Mouse (Mus musculus) embryonic facial prominence, embryonic 13.5 days (tissue): ENCODE measurements at regions not wholly inside any gene's neighbourhood (a gene's known extent, or its start where the extent isn't known, plus 50 kb on each side); places are given as distances from the start of the nearest gene placed in this dataset.
A peak's percentile ranks its signal among the peaks of the same experiment; 100 is the strongest.

Source experiments
- ATAC-seq: fragments of 200-750 bp; cut with Nextera tagmentation; 2 replicates; pipeline ENCODE4 v1.8.0; 2017; ENCODE audit warnings: low read depth; ENCODE audit not compliant: insufficient number of reproducible peaks, insufficient read depth, low FRiP score, low TSS enrichment
- H3K27ac ChIP-seq: fragments of 300-500 bp; sonication (generic); 2 replicates; pipeline ENCODE4 v1.5.1; 2015; ENCODE audit warnings: moderate library complexity, mild to moderate bottlenecking, inconsistent platforms
- H3K27me3 ChIP-seq: fragments of 300-500 bp; sonication (generic); 2 replicates; pipeline ENCODE4 v1.6.1; 2015; ENCODE audit warnings: mild to moderate bottlenecking, inconsistent platforms
- H3K36me3 ChIP-seq: fragments of 300-500 bp; sonication (generic); 2 replicates; pipeline ENCODE4 v1.6.1; 2015; ENCODE audit warnings: mild to moderate bottlenecking, inconsistent platforms
- H3K4me1 ChIP-seq: fragments of 300-500 bp; sonication (generic); 2 replicates; pipeline ENCODE4 v1.6.1; 2015; ENCODE audit warnings: inconsistent platforms
- H3K4me2 ChIP-seq: fragments of 300-500 bp; sonication (generic); 2 replicates; pipeline ENCODE4 v1.6.1; 2015; ENCODE audit warnings: moderate library complexity, mild to moderate bottlenecking, inconsistent platforms
- H3K4me3 ChIP-seq: fragments of 300-500 bp; sonication (generic); 2 replicates; pipeline ENCODE4 v1.5.1; 2015; ENCODE audit warnings: mild to moderate bottlenecking, inconsistent platforms
- H3K9ac ChIP-seq: fragments of 300-500 bp; sonication (generic); 2 replicates; pipeline ENCODE4 v1.6.1; 2015; ENCODE audit warnings: mild to moderate bottlenecking, inconsistent platforms
- H3K9me3 ChIP-seq: fragments of 300-500 bp; sonication (generic); 2 replicates; pipeline ENCODE4 v1.6.1; 2016; ENCODE audit warnings: inconsistent platforms
- WGBS: fragments of 180-500 bp; shearing (Covaris S2); methylation state at CpG from one replicate; pipeline ENCODE4 v1.1.7; 2015; ENCODE audit warnings: mixed read lengths; 5-methylcytosine and 5-hydroxymethylcytosine counted together

- Histone ChIP-seq H3K4me1 (peaks cover 28% of the 10 kb centered on the region), H3K27ac (peak overlapping the region; percentile 55), H3K36me3 (no peaks in the 10 kb centered on the region), H3K4me3 (peak overlapping the region; percentile 18), H3K4me2 (peak overlapping the region; percentile 46), H3K9me3 (no peaks in the 10 kb centered on the region), H3K9ac (no peak overlapping the region), H3K27me3 (no peaks in the 10 kb centered on the region)
- 23% methylated on average over 10 of the region's 10 CpGs for WGBS
- 0 out of 2 replicates have a peak, but pooled peaks have one; percentile 10 for ATAC-seq
Measured at GRCm38 (mm10) chr15:93698182-93698822, 102.6 kb upstream of the Prickle1 start.

DNA sequence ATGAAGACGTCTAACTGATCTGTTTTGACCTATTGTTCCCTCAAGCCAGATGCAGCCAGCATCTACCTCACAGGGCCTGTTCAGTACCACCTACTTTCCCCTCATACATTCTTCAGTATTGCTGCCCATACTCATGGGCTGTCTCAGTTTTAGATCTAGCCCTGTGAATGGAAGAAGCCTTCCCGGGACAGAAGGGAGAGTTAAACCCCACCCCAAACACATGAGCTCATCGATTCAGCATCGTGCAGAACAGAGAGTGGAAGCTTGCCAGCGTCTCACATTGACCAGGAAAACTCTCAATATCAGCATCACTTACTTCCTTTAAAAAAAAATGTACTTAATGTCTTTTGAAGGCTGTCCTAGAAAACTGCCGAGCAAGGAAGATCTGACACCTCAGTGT, 95.0 kb upstream of the Prickle1 start:
- Histone ChIP-seq H3K9ac (no peak overlapping the region), H3K27ac (no peak overlapping the region), H3K27me3 (no peaks in the 10 kb centered on the region), H3K36me3 (no peaks in the 10 kb centered on the region), H3K4me2 (no peak overlapping the region), H3K4me1 (0 out of 2 replicates have a peak, but pooled peaks cover 4% of the 10 kb centered on the region), H3K9me3 (no peaks in the 10 kb centered on the region), H3K4me3 (no peak overlapping the region)
- WGBS: 55% methylated on average over 6 of the region's 6 CpGs
- ATAC-seq: no peak

GRCm38 (mm10) chr15:93690011-93690410, 94.3 kb upstream of the Prickle1 start:
- no peaks in the 10 kb centered on the region for H3K27me3 ChIP-seq
- H3K9ac ChIP-seq: no peak overlapping the region
- no peak overlapping the region for H3K4me2 ChIP-seq
- 85% methylated on average over 10 of the region's 10 CpGs for WGBS
- H3K9me3 ChIP-seq: no peaks in the 10 kb centered on the region
- no peak overlapping the region for H3K4me3 ChIP-seq
- ATAC-seq: no peak
- no peak overlapping the region for H3K27ac ChIP-seq
- H3K36me3 ChIP-seq: no peaks in the 10 kb centered on the region
- H3K4me1 ChIP-seq: 0 out of 2 replicates have a peak, but pooled peaks cover 4% of the 10 kb centered on the region

DNA sequence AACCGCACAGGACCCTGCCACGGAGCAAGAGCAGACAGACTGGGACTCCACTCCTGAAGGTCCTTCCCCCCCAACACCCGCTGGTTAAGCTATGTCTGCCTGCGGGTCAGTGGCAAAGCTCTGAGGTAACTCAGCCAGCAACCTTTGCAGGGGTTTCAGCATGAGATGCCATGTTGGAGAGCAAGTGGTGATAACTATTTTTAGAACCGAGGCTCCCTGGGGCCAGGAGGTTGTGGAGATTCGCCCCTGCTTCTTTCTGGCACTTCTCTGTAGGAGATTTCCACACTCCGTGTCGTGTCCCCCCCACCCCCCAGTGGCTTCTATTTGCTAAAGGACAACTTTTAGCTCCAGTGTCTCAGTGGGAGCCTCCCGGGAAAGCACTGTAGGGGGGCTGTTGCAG, 90.7 kb upstream of the Prickle1 start:
- H3K9me3 ChIP-seq: no peaks in the 10 kb centered on the region
- no peak overlapping the region for H3K27ac ChIP-seq
- H3K27me3 ChIP-seq: no peaks in the 10 kb centered on the region
- WGBS: 53% methylated on average over 9 of the region's 9 CpGs
- H3K4me3 ChIP-seq: no peak overlapping the region
- H3K4me1 ChIP-seq: peaks cover 16% of the 10 kb centered on the region
- H3K36me3 ChIP-seq: no peaks in the 10 kb centered on the region
- no peak overlapping the region for H3K4me2 ChIP-seq
- H3K9ac ChIP-seq: no peak overlapping the region
- ATAC-seq: no peak

DNA sequence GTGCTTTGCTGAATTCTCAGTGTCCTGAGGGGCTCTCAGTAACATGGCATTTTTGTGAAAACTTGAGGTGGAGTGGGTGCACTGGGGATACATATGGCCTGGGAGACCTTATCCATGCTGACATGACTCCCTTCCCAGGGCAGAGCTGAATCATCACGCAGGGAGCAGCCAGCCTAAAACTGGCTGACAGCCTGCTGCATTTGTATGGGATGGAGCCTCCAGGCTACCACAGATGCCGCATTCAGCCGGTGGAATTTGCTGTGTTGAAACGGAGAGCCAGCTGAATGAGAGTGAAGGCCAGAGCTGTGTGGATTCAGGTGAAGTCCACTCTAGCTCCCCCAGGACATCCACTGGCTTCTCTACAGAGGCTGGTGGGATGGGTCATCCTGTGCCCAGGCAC, 85.9 kb upstream of the Prickle1 start:
- H3K9me3 ChIP-seq: no peaks in the 10 kb centered on the region
- H3K27me3 ChIP-seq: no peaks in the 10 kb centered on the region
- ATAC-seq: no peak
- no peak overlapping the region for H3K4me3 ChIP-seq
- H3K4me2 ChIP-seq: no peak overlapping the region
- WGBS: 46% methylated on average over 4 of the region's 4 CpGs
- no peaks in the 10 kb centered on the region for H3K36me3 ChIP-seq
- H3K9ac ChIP-seq: no peak overlapping the region
- peak overlapping the region; percentile 57; the same call in 1 of the 2 replicates for H3K27ac ChIP-seq
- peaks cover 17% of the 10 kb centered on the region for H3K4me1 ChIP-seq

DNA sequence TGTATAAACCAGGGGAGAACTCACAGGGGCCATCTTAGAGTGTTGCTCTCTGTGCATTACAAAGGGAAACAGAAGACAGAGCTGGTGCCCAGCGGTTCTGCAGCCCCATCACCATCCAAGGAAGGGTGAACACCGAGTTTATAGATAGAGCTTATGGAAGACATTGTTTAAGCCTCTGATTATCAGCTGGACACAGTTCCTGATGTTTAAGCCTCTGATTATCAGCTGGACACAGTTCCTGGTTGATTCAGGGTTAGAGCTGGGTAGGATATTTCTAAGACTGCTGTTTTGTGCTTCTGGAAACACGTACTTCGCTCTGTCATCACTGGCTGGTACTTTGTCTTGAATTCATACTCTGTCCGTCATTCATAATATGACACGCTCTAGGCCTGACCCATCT, 79.9 kb upstream of the Prickle1 start:
- no peak for ATAC-seq
- H3K27me3 ChIP-seq: no peaks in the 10 kb centered on the region
- no peaks in the 10 kb centered on the region for H3K36me3 ChIP-seq
- WGBS: 89% methylated on average over 6 of the region's 6 CpGs
- H3K27ac ChIP-seq: no peak overlapping the region
- no peak overlapping the region for H3K4me2 ChIP-seq
- no peak overlapping the region for H3K4me3 ChIP-seq
- peaks cover 6% of the 10 kb centered on the region; the same call in 1 of the 2 replicates for H3K4me1 ChIP-seq
- no peaks in the 10 kb centered on the region for H3K9me3 ChIP-seq
- no peak overlapping the region for H3K9ac ChIP-seq

DNA sequence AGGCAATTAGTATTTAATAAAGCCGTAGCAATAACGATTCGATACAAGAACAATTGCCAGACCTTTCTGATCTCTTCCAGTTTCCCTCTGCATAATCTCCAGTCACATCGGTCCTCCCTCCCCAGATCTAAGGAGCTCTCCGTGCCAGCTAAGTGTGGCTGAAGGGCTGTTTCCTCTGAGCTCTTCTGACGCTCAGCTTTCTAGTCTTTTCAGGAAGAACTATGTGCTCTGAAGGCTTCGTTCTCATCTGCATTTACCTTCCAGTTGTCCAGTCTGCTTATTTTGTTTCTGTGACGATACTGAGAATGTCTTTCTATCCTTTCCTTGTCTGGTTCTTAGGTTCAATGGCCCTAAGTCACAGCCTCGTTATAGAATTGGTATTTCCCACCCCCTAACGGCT, 78.3 kb upstream of the Prickle1 start:
- no peak for ATAC-seq
- 68% methylated on average over 10 of the region's 10 CpGs for WGBS

DNA sequence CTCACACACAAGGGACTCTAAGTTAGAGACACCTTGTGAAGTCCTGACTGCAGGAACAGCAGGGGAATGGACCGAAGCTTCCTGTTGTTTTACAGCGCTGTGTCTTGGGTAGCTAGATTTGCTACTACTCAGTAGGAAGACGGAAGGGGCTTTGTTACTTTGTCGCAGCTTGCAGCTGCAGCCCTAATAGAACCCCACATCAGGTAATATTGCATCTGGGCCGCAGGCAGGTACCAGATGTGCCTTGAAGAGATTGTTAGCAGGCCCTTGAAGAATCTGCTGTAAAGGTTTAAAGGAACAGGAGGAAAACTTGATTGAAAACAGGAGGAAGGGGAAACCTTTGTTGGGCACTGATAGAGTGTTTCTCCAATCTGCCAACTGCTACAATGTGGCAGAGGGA, 68.2 kb upstream of the Prickle1 start:
- Histone ChIP-seq H3K4me2 (no peak overlapping the region), H3K27me3 (no peaks in the 10 kb centered on the region), H3K9ac (no peak overlapping the region), H3K36me3 (no peaks in the 10 kb centered on the region), H3K4me1 (peaks cover 17% of the 10 kb centered on the region), H3K27ac (no peak overlapping the region; the same call in 1 of the 2 replicates), H3K4me3 (no peak overlapping the region), H3K9me3 (no peaks in the 10 kb centered on the region)
- WGBS: 39% methylated on average over 5 of the region's 5 CpGs
- ATAC-seq: no peak

More for the DNA sequence above, 78.3 kb upstream of the Prickle1 start:
- Histone ChIP-seq H3K4me3 (no peak overlapping the region), H3K36me3 (no peaks in the 10 kb centered on the region), H3K27ac (no peak overlapping the region), H3K9ac (no peak overlapping the region), H3K4me2 (no peak overlapping the region), H3K9me3 (no peaks in the 10 kb centered on the region), H3K4me1 (peaks cover 6% of the 10 kb centered on the region; the same call in 1 of the 2 replicates), H3K27me3 (no peaks in the 10 kb centered on the region)

DNA sequence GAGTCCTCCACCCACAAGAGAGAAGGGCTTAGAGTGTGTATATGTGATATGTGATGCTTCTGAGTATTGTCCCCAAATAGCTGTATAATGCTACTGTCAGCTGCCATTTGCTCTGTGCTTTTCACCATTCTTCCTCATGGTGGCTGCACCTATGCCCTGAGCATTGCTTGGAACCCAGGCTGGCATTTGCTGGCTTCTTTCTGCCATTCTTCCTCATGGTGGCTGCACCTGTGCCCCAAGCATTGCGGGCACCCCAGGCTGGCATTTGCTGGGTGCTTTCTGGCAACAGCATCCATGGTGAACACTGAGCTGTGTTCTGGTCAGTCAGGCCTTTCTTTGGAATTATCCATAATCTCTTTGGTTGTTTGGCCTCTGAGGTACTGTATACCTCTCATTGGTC, 66.9 kb upstream of the Prickle1 start:
- H3K27me3 ChIP-seq: no peaks in the 10 kb centered on the region
- peaks cover 19% of the 10 kb centered on the region for H3K4me1 ChIP-seq
- H3K4me3 ChIP-seq: no peak overlapping the region
- no peaks in the 10 kb centered on the region for H3K36me3 ChIP-seq
- no peaks in the 10 kb centered on the region for H3K9me3 ChIP-seq
- no peak overlapping the region for H3K4me2 ChIP-seq
- no peak overlapping the region for H3K27ac ChIP-seq
- 95% methylated on average over 1 of the region's 1 CpGs for WGBS
- no peak overlapping the region for H3K9ac ChIP-seq
- no peak for ATAC-seq

DNA sequence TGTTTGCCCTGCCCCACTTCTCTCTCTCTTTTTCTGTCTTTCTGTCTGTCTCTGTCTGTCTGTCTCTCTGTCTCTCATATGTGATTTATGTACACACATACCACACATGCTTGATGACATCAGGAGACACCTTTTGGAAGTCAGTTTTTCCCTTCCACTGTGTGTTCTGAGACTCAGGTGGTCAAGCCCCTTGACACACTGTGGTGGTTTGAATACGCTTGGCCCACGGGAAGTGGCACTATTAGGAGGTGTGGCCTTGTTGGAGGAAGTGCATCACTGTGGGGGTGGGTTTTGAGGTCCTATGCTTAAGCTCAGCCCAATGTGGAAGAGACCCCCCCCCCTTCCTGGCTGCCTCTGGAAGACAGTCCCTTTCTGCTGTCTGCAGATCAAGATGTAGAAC, 66.1 kb upstream of the Prickle1 start:
- ATAC-seq: no peak
- no peaks in the 10 kb centered on the region for H3K27me3 ChIP-seq
- H3K9ac ChIP-seq: no peak overlapping the region
- H3K27ac ChIP-seq: no peak overlapping the region
- H3K4me2 ChIP-seq: no peak overlapping the region
- 96% methylated on average over 2 of the region's 2 CpGs for WGBS
- H3K36me3 ChIP-seq: no peaks in the 10 kb centered on the region
- no peaks in the 10 kb centered on the region for H3K9me3 ChIP-seq
- H3K4me3 ChIP-seq: no peak overlapping the region
- H3K4me1 ChIP-seq: peaks cover 25% of the 10 kb centered on the region

DNA sequence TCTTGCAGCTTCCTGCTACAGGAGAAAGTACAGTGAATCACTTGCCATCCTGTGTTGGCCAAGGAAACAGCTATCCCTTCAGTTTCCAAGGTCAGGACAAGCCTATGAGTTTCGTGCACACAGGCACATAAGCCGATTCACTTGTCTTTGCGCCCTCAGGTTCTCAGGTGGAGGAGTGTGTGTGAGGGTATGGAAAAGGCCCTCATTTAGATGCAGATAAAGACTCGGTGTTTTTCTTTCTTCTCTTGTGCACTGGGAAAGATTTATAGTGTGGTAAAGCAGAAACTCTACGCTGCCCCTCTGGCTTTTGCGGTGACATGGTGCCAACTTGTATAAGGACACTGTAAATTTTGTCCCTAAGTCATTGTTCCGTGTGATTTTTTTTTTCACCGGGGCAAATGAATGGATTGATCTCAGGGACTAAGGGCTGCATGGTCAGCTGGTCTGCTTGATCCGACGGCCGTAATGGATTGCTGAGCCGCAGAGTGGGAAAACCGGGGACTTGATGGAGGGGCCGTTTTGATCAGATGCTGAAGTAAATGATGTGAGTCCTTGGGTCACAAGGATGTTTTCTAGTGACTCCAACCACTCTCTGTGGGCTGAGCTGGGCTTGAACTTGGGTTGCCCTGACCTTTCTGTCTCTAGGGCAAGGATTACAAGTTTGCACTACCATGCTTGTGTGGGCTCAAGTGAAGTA, 65.4 kb upstream of the Prickle1 start:
- Histone ChIP-seq H3K9me3 (no peaks in the 10 kb centered on the region), H3K27me3 (no peaks in the 10 kb centered on the region), H3K9ac (no peak overlapping the region), H3K36me3 (no peaks in the 10 kb centered on the region), H3K4me1 (peaks cover 32% of the 10 kb centered on the region), H3K4me2 (no peak overlapping the region), H3K4me3 (no peak overlapping the region), H3K27ac (no peak overlapping the region)
- no peak for ATAC-seq
- 94% methylated on average over 14 of the region's 14 CpGs for WGBS

DNA sequence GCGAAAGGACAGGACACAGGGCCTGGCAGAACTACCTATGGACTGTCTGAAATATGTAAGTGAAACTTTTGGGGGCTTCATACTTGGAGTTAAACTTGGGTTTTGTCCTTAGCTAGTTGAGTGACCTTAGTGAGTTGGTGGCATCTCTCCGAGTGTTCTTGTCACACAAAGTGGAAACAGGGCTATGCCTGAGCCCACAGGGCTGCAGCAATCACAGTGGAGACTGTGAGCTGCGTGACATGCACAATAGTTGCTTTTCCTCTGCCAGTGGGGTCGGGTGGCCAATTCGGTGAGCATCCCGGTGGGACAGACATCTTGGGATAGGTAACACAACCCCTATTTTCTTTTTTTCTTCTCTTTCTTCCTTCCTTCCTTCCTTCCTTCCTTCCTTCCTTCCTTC, 61.5 kb upstream of the Prickle1 start:
- H3K4me2 ChIP-seq: no peak overlapping the region
- no peak overlapping the region for H3K9ac ChIP-seq
- no peak for ATAC-seq
- H3K27me3 ChIP-seq: no peaks in the 10 kb centered on the region
- 78% methylated on average over 6 of the region's 6 CpGs for WGBS
- peaks cover 27% of the 10 kb centered on the region for H3K4me1 ChIP-seq
- H3K36me3 ChIP-seq: no peaks in the 10 kb centered on the region
- no peaks in the 10 kb centered on the region for H3K9me3 ChIP-seq
- H3K4me3 ChIP-seq: no peak overlapping the region
- H3K27ac ChIP-seq: peak overlapping the region; percentile 64
